Mouse (Mus musculus): ENCODE data around the gene Khsrp. TPM values are rescaled to one million over a fixed set of nuclear protein-coding genes. Genes with fewer than 3 reads are reported as not detected.

Khsrp gene
- 18.7 and 21.7 TPM in 2 replicates for polyA plus RNA-seq (2012; ENCODE audit: insufficient read depth, insufficient read length, missing spikeins)

- H3K4me1 ChIP-seq (ENCODE audit: control insufficient read depth, insufficient read depth, insufficient read length, low read length): peaks cover 8% of the 10 kb centered on the region; the same call in 1 of the 2 replicates
- peak within 1 kb of the TSS; percentile 76 for H3K27ac ChIP-seq (replicated peaks; ENCODE audit: low read depth, low read length)
- peak within 1 kb of the TSS; percentile 73 for H3K4me3 ChIP-seq (ENCODE audit: insufficient read depth, low read depth, low read length)
These were observed at the start of gene Khsrp for GRCm38 (mm10) chr17:57030931-57031660. Gene Khsrp (minus strand): TSS chr17:57031522.

DNA sequence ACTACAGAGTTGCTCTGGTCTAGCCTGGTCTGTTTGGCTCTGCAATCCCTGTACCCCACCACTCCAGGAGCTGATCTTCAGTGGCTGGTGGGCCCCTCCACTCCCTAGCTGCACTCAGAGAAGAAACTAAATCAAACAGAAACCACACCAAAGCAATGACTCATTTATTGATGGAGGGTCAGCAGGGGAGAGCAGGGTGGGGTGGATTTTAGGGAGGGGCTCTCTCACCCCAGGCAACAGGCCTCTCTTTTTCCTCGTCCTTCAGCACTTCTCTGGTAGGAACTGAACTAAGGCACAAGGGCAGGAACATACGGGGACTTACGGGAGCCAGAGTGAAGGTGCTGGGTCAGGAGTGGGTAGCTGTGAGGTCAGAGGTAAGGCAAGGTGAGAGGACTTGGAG, 48.6 kb upstream of the Khsrp start:
- no peaks in the 10 kb centered on the region for H3K4me1 ChIP-seq (ENCODE audit: control insufficient read depth, insufficient read depth, insufficient read length, low read length)
- no peak overlapping the region for H3K27ac ChIP-seq (replicated peaks; ENCODE audit: low read depth, low read length)
- H3K4me3 ChIP-seq (ENCODE audit: insufficient read depth, low read depth, low read length): no peak overlapping the region

DNA sequence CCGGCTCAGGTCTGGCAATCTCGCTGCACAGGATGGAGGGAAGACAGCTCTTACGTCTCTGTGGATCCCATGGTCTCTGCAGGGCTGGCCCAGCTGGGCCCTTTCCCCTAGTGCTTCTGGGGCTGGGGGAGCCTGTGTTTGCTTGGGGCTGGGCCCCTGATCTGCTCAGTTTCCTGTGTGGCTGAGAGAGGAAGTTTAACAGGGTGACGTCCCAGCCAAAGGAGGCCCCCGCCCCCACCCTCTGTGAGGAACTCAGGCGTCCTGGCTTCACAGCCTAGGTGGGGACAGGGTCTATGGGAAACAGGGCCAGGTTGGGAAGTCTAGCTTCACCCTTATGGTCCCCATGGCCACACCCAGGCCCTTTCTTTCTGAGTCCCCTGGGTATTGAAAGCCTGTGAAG, 47.0 kb upstream of the Khsrp start, which contains the start of gene Dennd1c:
Gene Dennd1c (minus strand): TSS at position 179 of the 400 bp plus-strand sequence.
- H3K4me1 ChIP-seq (ENCODE audit: control insufficient read depth, insufficient read depth, insufficient read length, low read length): no peaks in the 10 kb centered on the region
- H3K4me3 ChIP-seq (ENCODE audit: insufficient read depth, low read depth, low read length): peak within 1 kb of the TSS; percentile 44
- peak within 1 kb of the TSS; percentile 57 for H3K27ac ChIP-seq (replicated peaks; ENCODE audit: low read depth, low read length)

- H3K4me3 ChIP-seq (ENCODE audit: insufficient read depth, low read depth, low read length): no peak overlapping the region
- no peak overlapping the region for H3K27ac ChIP-seq (replicated peaks; ENCODE audit: low read depth, low read length)
- H3K4me1 ChIP-seq (ENCODE audit: control insufficient read depth, insufficient read depth, insufficient read length, low read length): no peaks in the 10 kb centered on the region
These were observed 45.6 kb upstream of the Khsrp start for GRCm38 (mm10) chr17:57076916-57077315.

GRCm38 (mm10) chr17:57070699-57071098, 39.4 kb upstream of the Khsrp start:
- Histone ChIP-seq H3K4me1 (ENCODE audit: control insufficient read depth, insufficient read depth, insufficient read length, low read length) (no peaks in the 10 kb centered on the region), H3K4me3 (ENCODE audit: insufficient read depth, low read depth, low read length) (no peak overlapping the region), H3K27ac (replicated peaks; ENCODE audit: low read depth, low read length) (no peak overlapping the region)

DNA sequence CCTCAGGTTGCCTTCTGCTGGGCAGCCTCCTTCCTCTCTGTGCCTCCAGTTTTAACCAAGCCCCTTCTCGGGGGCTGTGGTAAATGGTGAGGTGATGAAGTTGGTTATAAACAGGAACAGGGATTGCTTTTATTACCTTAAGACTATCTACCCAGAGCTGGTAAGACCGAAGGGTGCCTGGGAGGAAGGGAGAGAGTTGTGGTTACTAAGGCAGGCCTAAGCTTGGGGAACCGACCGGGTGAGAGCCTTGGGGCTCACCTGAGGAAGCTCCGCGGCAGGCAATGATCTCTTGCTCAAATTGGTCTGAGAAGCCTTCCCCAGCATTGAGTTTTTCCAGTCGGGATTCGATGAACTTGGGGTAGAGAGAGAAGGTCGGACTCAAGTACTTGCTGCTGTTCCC, 39.0 kb upstream of the Khsrp start:
- no peaks in the 10 kb centered on the region for H3K4me1 ChIP-seq (ENCODE audit: control insufficient read depth, insufficient read depth, insufficient read length, low read length)
- H3K27ac ChIP-seq (replicated peaks; ENCODE audit: low read depth, low read length): no peak overlapping the region
- H3K4me3 ChIP-seq (ENCODE audit: insufficient read depth, low read depth, low read length): no peak overlapping the region

DNA sequence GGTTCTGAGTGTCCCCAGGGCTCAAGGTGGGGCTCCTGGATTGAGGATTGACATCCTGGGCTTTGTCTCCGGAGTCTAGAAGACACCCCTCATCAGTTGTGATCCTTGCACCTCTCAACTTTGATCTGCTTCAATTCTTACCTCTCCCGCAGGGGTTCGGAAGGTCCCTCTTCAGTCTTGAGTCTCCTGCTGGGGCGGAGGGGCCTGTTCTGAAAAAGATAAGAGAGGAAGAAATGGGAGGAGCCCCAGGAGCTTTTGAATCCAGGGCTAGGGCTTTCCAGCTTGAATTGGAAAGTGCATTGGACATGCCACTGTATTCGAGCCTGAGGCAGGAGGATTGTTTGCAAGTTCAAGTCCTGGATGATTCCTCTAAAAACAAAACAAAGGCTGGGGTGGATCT, 35.6 kb upstream of the Khsrp start:
- no peak overlapping the region for H3K27ac ChIP-seq (replicated peaks; ENCODE audit: low read depth, low read length)
- no peak overlapping the region for H3K4me3 ChIP-seq (ENCODE audit: insufficient read depth, low read depth, low read length)
- no peaks in the 10 kb centered on the region for H3K4me1 ChIP-seq (ENCODE audit: control insufficient read depth, insufficient read depth, insufficient read length, low read length)

DNA sequence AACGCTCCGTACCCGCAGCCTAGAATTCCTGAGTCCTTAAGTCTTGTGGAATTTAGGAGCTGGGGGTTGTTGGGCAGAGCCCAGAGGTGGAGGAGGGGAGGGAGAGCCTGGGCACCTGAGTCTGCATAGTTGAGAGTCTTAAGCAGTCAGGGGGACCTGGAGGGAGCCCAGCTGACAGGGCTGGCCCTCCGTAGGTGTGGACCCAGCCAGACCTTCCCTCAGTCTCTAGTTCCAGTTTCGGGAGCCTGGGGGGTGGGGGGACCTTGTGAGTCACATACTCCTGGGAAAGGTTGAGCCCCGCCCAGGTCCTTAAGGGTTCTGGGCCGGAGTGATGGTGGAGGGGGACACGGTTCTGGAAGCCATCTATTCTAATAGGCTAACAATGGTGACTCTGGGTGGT, 31.7 kb upstream of the Khsrp start:
- no peaks in the 10 kb centered on the region for H3K4me1 ChIP-seq (ENCODE audit: control insufficient read depth, insufficient read depth, insufficient read length, low read length)
- no peak overlapping the region for H3K4me3 ChIP-seq (ENCODE audit: insufficient read depth, low read depth, low read length)
- no peak overlapping the region for H3K27ac ChIP-seq (replicated peaks; ENCODE audit: low read depth, low read length)

GRCm38 (mm10) chr17:57062548-57062947, 31.2 kb upstream of the Khsrp start:
- Histone ChIP-seq H3K27ac (replicated peaks; ENCODE audit: low read depth, low read length) (no peak overlapping the region), H3K4me1 (ENCODE audit: control insufficient read depth, insufficient read depth, insufficient read length, low read length) (no peaks in the 10 kb centered on the region), H3K4me3 (ENCODE audit: insufficient read depth, low read depth, low read length) (no peak overlapping the region)

DNA sequence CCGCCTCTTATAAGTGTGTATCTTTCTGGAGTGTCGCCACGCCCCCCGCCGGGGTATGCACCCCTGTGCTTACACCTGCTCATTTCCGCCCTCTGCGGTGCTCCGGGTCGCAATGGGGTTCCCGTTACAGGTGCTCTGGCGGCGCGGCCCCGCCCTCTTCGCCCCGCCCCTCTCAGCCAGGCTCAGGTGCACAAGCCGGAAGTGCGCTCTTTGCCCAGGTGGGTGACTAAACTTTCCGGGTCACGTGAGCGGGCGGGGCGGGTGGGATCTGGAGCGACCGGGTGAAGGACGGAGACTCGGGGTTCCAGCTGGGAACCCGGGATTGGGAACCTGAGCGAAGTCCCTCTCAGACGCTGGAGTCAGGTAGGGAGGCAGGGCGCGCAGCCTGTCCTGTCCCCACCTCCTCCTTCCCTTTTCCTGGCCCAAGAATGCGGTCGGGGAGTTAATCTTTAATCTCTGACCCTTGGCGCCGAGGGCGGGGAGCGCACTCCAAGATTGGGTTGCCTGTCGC, 30.7 kb upstream of the Khsrp start:
- H3K4me3 ChIP-seq (ENCODE audit: insufficient read depth, low read depth, low read length): no peak overlapping the region
- H3K27ac ChIP-seq (replicated peaks; ENCODE audit: low read depth, low read length): no peak overlapping the region
- no peaks in the 10 kb centered on the region for H3K4me1 ChIP-seq (ENCODE audit: control insufficient read depth, insufficient read depth, insufficient read length, low read length)

GRCm38 (mm10) chr17:57061069-57061468, 29.7 kb upstream of the Khsrp start:
- Histone ChIP-seq H3K4me1 (ENCODE audit: control insufficient read depth, insufficient read depth, insufficient read length, low read length) (no peaks in the 10 kb centered on the region), H3K27ac (replicated peaks; ENCODE audit: low read depth, low read length) (no peak overlapping the region), H3K4me3 (ENCODE audit: insufficient read depth, low read depth, low read length) (0 out of 2 replicates have a peak overlapping the region, but pooled peaks have one; percentile 7)

- Histone ChIP-seq H3K27ac (replicated peaks; ENCODE audit: low read depth, low read length) (no peak overlapping the region), H3K4me3 (ENCODE audit: insufficient read depth, low read depth, low read length) (peak overlapping the region; percentile 90), H3K4me1 (ENCODE audit: control insufficient read depth, insufficient read depth, insufficient read length, low read length) (no peaks in the 10 kb centered on the region)
These were observed 29.0 kb upstream of the Khsrp start for GRCm38 (mm10) chr17:57060231-57060801.

GRCm38 (mm10) chr17:57059486-57059977, 28.2 kb upstream of the Khsrp start, which contains the start of gene Slc25a23:
Gene Slc25a23 (minus strand): TSS chr17:57059863.
- Histone ChIP-seq H3K27ac (replicated peaks; ENCODE audit: low read depth, low read length) (peak within 1 kb of the TSS; percentile 27), H3K4me3 (ENCODE audit: insufficient read depth, low read depth, low read length) (peak within 1 kb of the TSS; percentile 90), H3K4me1 (ENCODE audit: control insufficient read depth, insufficient read depth, insufficient read length, low read length) (no peaks in the 10 kb centered on the region)

- Histone ChIP-seq H3K4me3 (ENCODE audit: insufficient read depth, low read depth, low read length) (peak within 1 kb of the TSS; percentile 90), H3K27ac (replicated peaks; ENCODE audit: low read depth, low read length) (peak within 1 kb of the TSS; percentile 27), H3K4me1 (ENCODE audit: control insufficient read depth, insufficient read depth, insufficient read length, low read length) (no peaks in the 10 kb centered on the region)
These were observed 27.7 kb upstream of the Khsrp start, which contains the start of gene Crb3 for GRCm38 (mm10) chr17:57058891-57059485. Gene Crb3 (plus strand): TSS chr17:57059105.

- Histone ChIP-seq H3K27ac (replicated peaks; ENCODE audit: low read depth, low read length) (no peak overlapping the region), H3K4me1 (ENCODE audit: control insufficient read depth, insufficient read depth, insufficient read length, low read length) (no peaks in the 10 kb centered on the region), H3K4me3 (ENCODE audit: insufficient read depth, low read depth, low read length) (no peak overlapping the region)
These were observed 24.9 kb upstream of the Khsrp start for GRCm38 (mm10) chr17:57056246-57056645.

All from brown adipose tissue, adult 24 weeks (tissue).